Mouse (Mus musculus) midbrain, embryonic 14.5 days (tissue): ENCODE measurements around the gene D630003M21Rik. TPM values are rescaled to one million over a fixed set of nuclear protein-coding genes. Genes with fewer than 3 reads are reported as not detected.

Experiments used
- ATAC-seq: fragments of 200-750 bp; cut with Nextera tagmentation; 2 replicates; pipeline ENCODE4 v1.8.0; 2017; ENCODE audit warnings: moderate number of reproducible peaks, moderate library complexity; ENCODE audit not compliant: low FRiP score, low TSS enrichment
- DNase-seq: peaks from one replicate; pipeline ENCODE4 v3.0.0-alpha.2; 2015
- H3K27ac ChIP-seq: fragments of 300-500 bp; sonication (generic); replicated peaks from 2 replicates; pipeline ENCODE4 v1.5.1; 2014; ENCODE audit warnings: mild to moderate bottlenecking, low read depth, low read length, moderate library complexity
- H3K27me3 ChIP-seq: fragments of 300-500 bp; sonication (generic); 2 replicates; pipeline ENCODE4 v1.6.1; 2014; ENCODE audit warnings: low read length, control low read depth, mixed read lengths; ENCODE audit not compliant: control insufficient read depth, insufficient read depth
- H3K36me3 ChIP-seq: fragments of 300-500 bp; sonication (generic); 2 replicates; pipeline ENCODE4 v1.6.1; 2014; ENCODE audit warnings: low read length, control low read depth; ENCODE audit not compliant: control insufficient read depth, insufficient read depth
- H3K4me1 ChIP-seq: fragments of 300-500 bp; sonication (generic); 2 replicates; pipeline ENCODE4 v1.6.1; 2014; ENCODE audit warnings: mild to moderate bottlenecking, antibody characterized with exemption, low read length, control low read depth; ENCODE audit not compliant: control insufficient read depth, insufficient read depth
- H3K4me2 ChIP-seq: fragments of 300-500 bp; sonication (generic); 2 replicates; pipeline ENCODE4 v1.6.1; 2014; ENCODE audit warnings: mild to moderate bottlenecking, low read length, moderate library complexity
- H3K4me3 ChIP-seq: fragments of 300-500 bp; sonication (generic); replicated peaks from 2 replicates; pipeline ENCODE4 v1.5.1; 2014; ENCODE audit warnings: low read depth, low read length
- H3K9ac ChIP-seq: fragments of 300-500 bp; sonication (generic); replicated peaks from 2 replicates; pipeline ENCODE4 v1.6.1; 2014; ENCODE audit warnings: mild to moderate bottlenecking, low read length, moderate library complexity
- H3K9me3 ChIP-seq: fragments of 300-500 bp; sonication (generic); 2 replicates; pipeline ENCODE4 v1.6.1; 2016; ENCODE audit warnings: low read length, control low read depth, mixed read lengths; ENCODE audit not compliant: control insufficient read depth
- WGBS: fragments of 180-500 bp; shearing (Covaris S2); extraction: QIAGEN DNeasy Blood & Tissue Kit; methylation state at CpG from one replicate; pipeline ENCODE4 v1.1.7; 2014; 5-methylcytosine and 5-hydroxymethylcytosine counted together
- polyA plus RNA-seq: library from polyadenylated mRNA; unstranded; fragments of >200 nt; fragmentation: Nextera tagmentation; extraction: Ambion mirVana; gene quantifications from 2 replicates; pipeline ENCODE4 v1.2.1, GENCODE M21; 2014

D630003M21Rik gene
- polyA plus RNA-seq, 1 experiment from 2014 or later: 1.4 TPM

DNA sequence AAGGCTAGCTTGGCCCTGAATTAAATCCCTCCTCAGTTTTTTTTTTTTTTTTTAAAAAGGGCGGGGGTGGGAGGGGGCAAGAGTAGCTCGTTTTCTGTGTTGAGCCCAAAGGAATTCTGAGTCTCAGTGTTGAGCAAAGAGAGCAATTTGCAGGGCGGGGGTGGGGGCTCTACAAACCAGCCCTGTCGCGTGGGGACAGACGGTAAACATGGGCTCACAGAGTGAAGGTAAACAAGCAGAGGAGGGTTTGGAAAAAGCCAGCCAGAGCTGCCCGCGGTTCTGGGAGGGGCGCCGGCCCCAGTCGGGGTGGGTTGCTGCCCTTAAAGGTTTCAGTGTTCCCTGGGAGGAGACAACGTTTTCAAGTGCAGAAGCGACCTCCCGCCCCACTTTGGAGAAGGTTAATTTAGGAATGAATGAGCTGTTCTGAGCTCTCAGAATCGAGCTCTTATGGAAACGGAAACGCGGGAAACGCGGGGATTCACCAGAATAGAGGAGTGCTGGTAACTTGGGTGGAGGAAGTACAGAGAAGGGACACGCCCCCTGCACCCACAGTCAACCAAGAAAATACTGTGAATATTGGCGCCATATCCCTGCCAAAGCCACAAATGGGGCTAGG is 75.2 kb downstream of the D630003M21Rik start:
- H3K4me3 ChIP-seq: peak overlapping the region; percentile 25; the same call in 1 of the 2 replicates
- ATAC-seq (no peak), DNase-seq (peak; percentile 45)
- H3K4me2 ChIP-seq: peak overlapping the region; percentile 56
- no peaks in the 10 kb centered on the region for H3K9me3 ChIP-seq
- WGBS: 2% methylated on average over 22 of the region's 22 CpGs
- no peak overlapping the region for H3K27ac ChIP-seq
- no peaks in the 10 kb centered on the region for H3K36me3 ChIP-seq
- H3K9ac ChIP-seq: peak overlapping the region; percentile 45
- H3K27me3 ChIP-seq: no peaks in the 10 kb centered on the region
- H3K4me1 ChIP-seq: 0 out of 2 replicates have a peak, but pooled peaks cover 3% of the 10 kb centered on the region

DNA sequence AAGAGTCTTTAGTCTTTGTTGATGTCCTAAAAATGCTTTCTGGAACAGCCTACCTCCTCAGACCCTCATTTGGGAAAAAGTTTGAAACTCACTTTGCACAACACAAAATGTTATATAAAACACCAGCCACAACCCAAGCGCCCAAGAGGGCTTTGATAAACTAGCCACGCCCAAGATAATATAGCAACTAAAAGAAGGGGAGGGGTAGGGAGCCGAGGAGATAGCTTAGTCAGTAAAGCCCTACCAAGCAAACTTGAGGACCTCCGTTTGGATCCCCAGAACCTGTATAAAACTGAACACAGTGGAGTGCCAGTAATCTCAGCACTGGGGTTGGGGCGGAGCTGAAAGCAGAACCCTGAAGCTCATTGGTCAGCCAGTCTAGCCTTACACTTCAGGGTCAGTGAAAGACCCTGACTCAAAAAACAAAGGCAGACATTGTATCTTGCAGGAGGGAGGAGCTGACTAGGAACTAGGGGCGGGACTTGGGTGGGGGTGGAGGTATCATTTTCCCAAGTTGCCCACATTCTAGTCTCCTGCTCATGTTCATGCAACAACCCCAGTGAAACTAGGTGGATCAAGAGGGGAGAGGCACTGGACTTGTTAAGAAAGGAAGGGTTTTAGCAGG is 76.2 kb downstream of the D630003M21Rik start:
- Histone ChIP-seq H3K4me1 (0 out of 2 replicates have a peak, but pooled peaks cover 3% of the 10 kb centered on the region), H3K36me3 (no peaks in the 10 kb centered on the region), H3K9ac (no peak overlapping the region), H3K4me2 (no peak overlapping the region), H3K27me3 (no peaks in the 10 kb centered on the region), H3K27ac (no peak overlapping the region), H3K4me3 (no peak overlapping the region), H3K9me3 (no peaks in the 10 kb centered on the region)
- WGBS: 36% methylated on average over 6 of the region's 6 CpGs
- no peak for DNase-seq
- ATAC-seq: no peak

DNA sequence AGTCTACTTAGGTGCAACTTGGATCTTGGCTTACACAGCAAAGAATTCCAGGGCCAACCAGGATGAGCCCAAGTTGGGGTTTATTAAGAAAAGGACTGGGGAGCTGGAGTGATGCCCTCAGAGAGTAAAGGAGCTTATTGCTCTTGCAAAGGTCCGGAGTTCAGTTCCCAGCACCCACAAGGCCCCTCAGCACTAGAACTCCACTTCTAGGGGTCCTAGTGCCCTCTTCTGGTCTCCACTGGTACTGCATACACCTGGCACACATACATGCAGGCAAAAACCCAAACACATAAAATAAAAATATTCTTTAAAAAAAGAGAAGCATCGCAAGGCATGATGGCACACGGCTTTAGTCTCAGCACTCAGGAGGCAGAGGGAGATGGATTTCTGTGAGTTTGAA is 77.9 kb downstream of the D630003M21Rik start:
- WGBS: 97% methylated on average over 3 of the region's 3 CpGs
- no peak overlapping the region for H3K4me2 ChIP-seq
- peaks cover 3% of the 10 kb centered on the region; the same call in 1 of the 2 replicates for H3K4me1 ChIP-seq
- H3K4me3 ChIP-seq: no peak overlapping the region
- no peaks in the 10 kb centered on the region for H3K36me3 ChIP-seq
- no peak for ATAC-seq
- no peak overlapping the region for H3K27ac ChIP-seq
- no peaks in the 10 kb centered on the region for H3K27me3 ChIP-seq
- DNase-seq: no peak
- no peak overlapping the region for H3K9ac ChIP-seq
- no peaks in the 10 kb centered on the region for H3K9me3 ChIP-seq

DNA sequence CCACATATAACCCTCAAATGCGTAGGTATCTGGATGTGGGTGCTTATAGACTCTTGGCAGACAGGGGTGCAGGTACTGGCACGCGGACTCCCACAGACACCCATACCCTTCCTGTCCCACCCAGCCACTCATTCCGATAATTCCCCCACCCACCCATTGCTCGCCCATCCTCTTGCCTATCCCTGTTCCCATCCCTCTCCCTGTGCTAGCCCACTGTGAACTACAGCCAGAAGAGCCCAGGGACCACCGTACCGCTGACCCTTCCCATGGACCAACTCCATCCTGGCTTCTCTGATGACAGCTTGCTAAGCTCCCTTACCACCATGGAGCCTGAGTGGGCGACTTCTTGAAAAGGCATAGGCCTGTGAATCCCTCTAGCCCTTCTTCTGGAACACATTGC is 82.1 kb downstream of the D630003M21Rik start:
- Histone ChIP-seq H3K27ac (no peak overlapping the region), H3K9ac (no peak overlapping the region), H3K27me3 (no peaks in the 10 kb centered on the region; the same call in 1 of the 2 replicates), H3K4me1 (no peaks in the 10 kb centered on the region; the same call in 1 of the 2 replicates), H3K4me3 (no peak overlapping the region), H3K4me2 (no peak overlapping the region), H3K36me3 (no peaks in the 10 kb centered on the region), H3K9me3 (no peaks in the 10 kb centered on the region)
- 92% methylated on average over 8 of the region's 8 CpGs for whole genome bisulfite sequencing
- no peak for DNase-seq
- no peak for ATAC-seq

DNA sequence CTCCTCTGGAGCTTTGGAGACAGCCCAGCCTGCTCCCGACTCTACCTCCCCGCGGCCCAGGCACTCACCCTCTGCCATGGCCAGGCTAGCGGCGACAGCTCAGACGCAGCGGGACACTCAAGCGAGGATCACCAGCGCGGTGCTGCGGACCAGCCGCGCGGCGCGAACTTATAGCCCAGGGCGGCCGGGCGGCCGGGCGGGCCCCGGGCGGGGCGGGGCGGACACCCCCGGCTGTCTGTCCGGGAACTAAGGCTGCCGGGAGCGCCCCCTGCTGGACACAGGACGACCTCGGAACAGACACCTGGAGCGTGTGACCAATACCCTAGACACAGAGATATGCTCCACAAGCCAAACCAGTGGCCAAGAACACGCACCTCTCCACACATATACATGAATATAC is 82.8 kb downstream of the D630003M21Rik start, which contains the start of gene Tgm2:
Tgm2 (minus strand) TSS at position 214 of the 400 bp plus-strand sequence.
- H3K36me3 ChIP-seq: no peaks in the 10 kb centered on the region
- WGBS: under 1% methylated on average over 33 of the region's 33 CpGs
- H3K27ac ChIP-seq: no peak within 1 kb of the TSS
- 0 out of 2 replicates have a peak within 1 kb of the TSS, but pooled peaks have one; percentile 23 for H3K9ac ChIP-seq
- 0 out of 2 replicates have a peak, but pooled peaks have one; percentile 17 for ATAC-seq
- H3K27me3 ChIP-seq: no peaks in the 10 kb centered on the region; the same call in 1 of the 2 replicates
- no peaks in the 10 kb centered on the region; the same call in 1 of the 2 replicates for H3K4me1 ChIP-seq
- DNase-seq: peak; percentile 78
- H3K4me2 ChIP-seq: peak within 1 kb of the TSS; percentile 48
- H3K9me3 ChIP-seq: no peaks in the 10 kb centered on the region
- peak within 1 kb of the TSS; percentile 15; the same call in 1 of the 2 replicates for H3K4me3 ChIP-seq

DNA sequence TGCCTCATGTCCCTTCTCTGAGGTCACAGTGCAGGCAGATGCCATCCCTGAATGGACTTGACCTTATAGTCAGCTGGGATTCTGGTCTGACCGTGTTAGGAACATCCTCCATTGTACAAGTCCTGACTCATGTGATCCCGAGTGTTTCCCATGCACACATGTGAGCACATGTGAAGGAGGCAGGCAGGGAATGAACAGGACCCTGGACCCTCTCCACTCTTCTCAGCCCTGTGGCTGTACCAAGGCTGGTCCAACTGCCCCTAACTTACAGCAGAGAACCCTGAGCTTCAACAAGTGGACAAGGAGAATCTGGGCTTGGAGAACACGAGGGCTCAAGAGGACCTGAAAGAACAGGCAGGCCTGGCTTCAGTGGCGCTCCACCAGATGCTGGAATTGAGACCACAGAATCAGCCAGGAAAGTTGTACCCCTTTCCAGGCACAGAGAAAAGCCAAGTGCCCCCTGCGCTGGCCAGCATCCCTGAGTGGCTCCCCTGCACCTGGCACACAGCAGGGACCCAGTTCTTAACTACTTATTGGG is 83.4 kb downstream of the D630003M21Rik start:
- H3K4me2 ChIP-seq: no peak overlapping the region
- H3K9ac ChIP-seq: no peak overlapping the region
- no peaks in the 10 kb centered on the region; the same call in 1 of the 2 replicates for H3K4me1 ChIP-seq
- DNase-seq (no peak), ATAC-seq (no peak)
- no peaks in the 10 kb centered on the region for H3K9me3 ChIP-seq
- H3K36me3 ChIP-seq: no peaks in the 10 kb centered on the region
- no peak overlapping the region for H3K27ac ChIP-seq
- H3K27me3 ChIP-seq: no peaks in the 10 kb centered on the region; the same call in 1 of the 2 replicates
- WGBS: 73% methylated on average over 5 of the region's 5 CpGs
- no peak overlapping the region for H3K4me3 ChIP-seq

DNA sequence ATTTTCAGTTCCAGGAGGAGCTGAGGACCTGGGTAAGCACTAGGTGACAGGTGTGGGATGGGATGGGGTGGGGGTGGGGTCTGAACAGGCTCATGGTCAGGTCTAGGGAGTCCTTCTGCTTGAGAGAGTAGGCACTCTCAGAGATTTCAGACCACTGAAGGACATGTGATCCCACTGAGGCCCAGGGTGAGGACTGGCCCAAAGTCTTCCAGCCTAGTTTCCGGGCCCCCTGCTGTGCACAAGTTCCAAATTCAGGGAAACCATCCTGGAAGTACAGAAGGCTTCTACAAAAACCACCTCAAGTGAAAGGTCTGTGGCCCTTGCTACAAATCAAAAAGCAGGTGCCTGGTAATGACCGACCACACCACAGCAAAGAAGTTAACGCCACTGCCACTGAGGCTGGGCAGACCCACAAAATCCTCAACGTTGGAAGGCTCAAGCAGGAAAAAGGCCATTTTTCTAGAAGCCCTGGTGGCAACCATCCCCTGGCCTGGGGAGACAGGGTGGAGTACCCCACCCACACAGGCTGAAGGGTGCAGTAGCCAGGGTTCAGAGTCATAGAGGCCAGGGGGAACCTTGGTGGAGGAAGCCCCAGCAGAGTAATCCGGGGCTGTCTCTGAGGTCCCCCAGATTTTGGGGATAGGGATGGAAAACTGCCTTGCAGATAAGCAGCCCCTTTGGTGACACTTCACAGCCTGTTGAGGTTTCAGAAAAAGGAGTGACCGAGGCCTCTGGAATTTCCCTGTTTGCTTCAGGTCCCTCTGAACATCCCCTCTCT is 84.1 kb downstream of the D630003M21Rik start:
- DNase-seq: no peak
- Histone ChIP-seq H3K4me1 (no peaks in the 10 kb centered on the region; the same call in 1 of the 2 replicates), H3K4me2 (no peak overlapping the region), H3K9me3 (no peaks in the 10 kb centered on the region), H3K9ac (no peak overlapping the region), H3K4me3 (no peak overlapping the region), H3K36me3 (no peaks in the 10 kb centered on the region), H3K27me3 (no peaks in the 10 kb centered on the region; the same call in 1 of the 2 replicates), H3K27ac (no peak overlapping the region)
- WGBS: 93% methylated on average over 6 of the region's 6 CpGs
- ATAC-seq: no peak

DNA sequence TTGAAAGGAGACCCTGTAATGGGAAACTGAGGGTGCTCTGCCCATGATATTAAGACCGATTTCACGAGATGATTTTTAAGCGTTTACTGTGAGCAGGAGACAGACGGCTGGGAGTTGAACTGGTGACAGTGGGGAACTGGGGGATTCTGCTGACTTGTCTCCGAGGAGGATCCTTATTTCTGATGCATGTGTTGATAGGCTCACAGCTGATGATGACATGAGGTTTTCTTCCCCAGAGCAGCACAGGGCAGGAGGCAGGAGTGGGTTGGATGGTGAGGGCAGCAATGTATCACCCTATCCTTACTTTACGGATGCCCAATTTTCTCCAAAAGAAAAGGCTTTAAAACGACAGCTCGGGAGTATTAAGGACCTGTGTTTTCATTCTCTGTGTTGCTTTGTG is 84.8 kb downstream of the D630003M21Rik start:
- Histone ChIP-seq H3K4me3 (no peak overlapping the region), H3K9me3 (no peaks in the 10 kb centered on the region), H3K4me1 (no peaks in the 10 kb centered on the region; the same call in 1 of the 2 replicates), H3K9ac (no peak overlapping the region), H3K27me3 (no peaks in the 10 kb centered on the region; the same call in 1 of the 2 replicates), H3K36me3 (no peaks in the 10 kb centered on the region), H3K4me2 (no peak overlapping the region), H3K27ac (no peak overlapping the region)
- 44% methylated on average over 8 of the region's 8 CpGs for WGBS
- ATAC-seq (no peak), DNase-seq (no peak)
